Mouse (Mus musculus): ENCODE results near the gene Gm2916. TPM values are rescaled to one million over a fixed set of nuclear protein-coding genes. Genes with fewer than 3 reads are reported as not detected.
"Not testable (repeated sequence)": the region's sequence is repeated elsewhere in the genome, so short reads cannot be mapped to it uniquely, and the experiment has no call there.

Gm2916 gene
- total RNA-seq (2021) = not detected
- long read RNA-seq, experiment 1 = 0 reads
- long read RNA-seq, experiment 2 = 0 reads

DNA sequence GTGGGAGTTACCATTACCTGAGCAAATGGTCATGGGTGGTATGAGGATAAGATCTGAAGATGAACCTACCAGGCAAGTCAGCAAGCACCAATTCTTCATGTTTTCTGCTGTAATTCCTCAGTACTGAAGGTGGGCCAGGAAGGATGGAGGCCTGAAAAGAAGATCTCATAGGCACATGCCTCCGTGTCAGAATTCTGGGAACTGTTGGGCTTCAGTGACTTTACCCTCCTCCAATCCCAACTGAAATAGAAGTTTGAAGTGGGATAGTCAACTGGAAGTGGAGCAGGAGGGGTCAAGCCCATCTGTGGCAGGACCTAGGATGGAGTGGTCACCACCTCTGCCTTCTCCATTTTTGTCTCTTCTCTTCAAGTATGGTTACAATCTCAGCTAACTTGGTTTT is at the start of gene Gm2916:
Gene Gm2916, plus strand, starts transcription at position 301 of the 400 bp plus-strand sequence.
- not testable (repeated sequence) for DNase-seq (ENCODE audit: low spot score in 2 of 2)

- DNase-seq (ENCODE audit: low spot score in 2 of 2) = not testable (repeated sequence)
Observed at GRCm38 (mm10) chr14:3845945-3846344, 38.0 kb upstream of the Gm2916 start, which contains the start of gene Gm3033. TSS of gene Gm3033 (plus strand) at chr14:3846245.

GRCm38 (mm10) chr14:3931456-3931855 is 47.5 kb downstream of the Gm2916 start, which contains the start of gene Gm3029:
TSS of gene Gm3029 (plus strand) at chr14:3931756.
- not testable (repeated sequence) for DNase-seq (ENCODE audit: low spot score in 2 of 2)

GRCm38 (mm10) chr14:3963247-3963646 is 79.3 kb downstream of the Gm2916 start, which contains the start of gene Gm3095:
TSS of gene Gm3095 (plus strand) at chr14:3963547.
- not testable (repeated sequence) for DNase-seq (ENCODE audit: low spot score in 2 of 2)

Other genes with a start within 250 kb of the Gm2916 start
- not detected for gene Gm3012, start 249.7 kb upstream of the Gm2916 start, total RNA-seq (2021)
- not detected for gene Gm3020, start 232.1 kb upstream of the Gm2916 start, total RNA-seq (2021)
- not detected for gene Gm3043, start 195.4 kb upstream of the Gm2916 start, total RNA-seq (2021)
- gene Gm3002, start 74.1 kb upstream of the Gm2916 start, total RNA-seq (2021) = not detected
- gene Gm3033, start 37.9 kb upstream of the Gm2916 start, total RNA-seq (2021) = not detected
- gene Gm3029, start 47.6 kb downstream of the Gm2916 start, total RNA-seq (2021) = not detected
- not detected for gene Gm3095, start 79.4 kb downstream of the Gm2916 start, total RNA-seq (2021)
- not detected for gene Gm3099, start 114.2 kb downstream of the Gm2916 start, total RNA-seq (2021)
- gene Gm5796, start 139.8 kb downstream of the Gm2916 start, total RNA-seq (2021) = under 1 TPM in 1 of 2 experiments, not detected in 1; 0.40 TPM
- gene Gm3115, start 199.9 kb downstream of the Gm2916 start, total RNA-seq (2021) = not detected
- under 1 TPM; 0.32 to 0.36 TPM for gene Gm8108, start 226.4 kb downstream of the Gm2916 start, total RNA-seq (2021)

All from adrenal gland, adult 18-20 months (tissue).